Mouse (Mus musculus) megakaryocyte, embryonic 14.5 days (primary cell): ENCODE measurements around the gene Plekha3.

Source experiments
- FLI1 ChIP-seq: IDR thresholded peaks from 2 replicates; pipeline ENCODE4 v1.6.1; 2012; ENCODE audit warnings: low read length, inconsistent platforms, mixed read lengths
- GATA1 ChIP-seq: IDR thresholded peaks from 3 replicates; pipeline ENCODE4 v1.6.1; 2012; ENCODE audit warnings: mixed read lengths, low read length, inconsistent platforms, borderline replicate concordance

DNA sequence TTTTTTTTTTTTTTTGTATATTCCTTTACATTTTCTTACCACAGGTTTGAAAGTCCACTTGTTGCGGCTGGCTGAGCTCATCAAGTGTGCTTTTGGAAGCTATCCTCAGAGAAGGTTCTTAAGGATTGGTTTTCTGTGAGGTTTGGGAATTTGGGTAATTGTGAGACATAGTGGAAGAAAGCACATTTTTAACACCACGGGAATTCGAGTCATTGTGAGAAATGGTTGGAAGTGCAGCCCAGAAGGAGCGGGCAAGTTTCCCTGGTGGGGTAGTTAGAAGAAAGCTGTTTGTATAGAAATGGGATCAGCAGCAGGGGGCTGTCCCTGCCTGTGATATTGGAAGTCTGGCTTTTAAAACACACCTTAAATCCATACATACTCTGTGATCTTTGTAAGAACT lies 868 bp downstream of the Plekha3 start:
- TF ChIP-seq FLI1 (no peak), GATA1 (no peak)
